In genomic region chr13:98743214-98743613, GRCm38 (mm10) we compare ENCODE assay signal across 32 mouse cellular contexts. TPM values are rescaled to one million over a fixed set of nuclear protein-coding genes. Genes with fewer than 3 reads are reported as not detected.
"Had no signal": no experiment of that assay in that cellular context is flagged by ENCODE, and none has a peak within 500 bp of the region (broad histone marks: within the 10 kb centered on the region; RNA-seq: fewer than 3 reads in every experiment).

No protein-coding gene starts in this region.

- H3K9me3 ChIP-seq: embryonic facial prominence, embryonic 10.5 days; embryonic facial prominence, embryonic 12.5 days; embryonic facial prominence, embryonic 13.5 days; embryonic facial prominence, embryonic 15.5 days; forebrain, embryonic 10.5 days; forebrain, embryonic 12.5 days; forebrain, embryonic 13.5 days; forebrain, embryonic 15.5 days had no signal

- H3K4me1 ChIP-seq: embryonic facial prominence, embryonic 10.5 days; embryonic facial prominence, embryonic 12.5 days; embryonic facial prominence, embryonic 13.5 days; embryonic facial prominence, embryonic 15.5 days; forebrain, embryonic 10.5 days; forebrain, embryonic 12.5 days; forebrain, embryonic 13.5 days; forebrain, embryonic 15.5 days had no signal

- H3K4me2 ChIP-seq: embryonic facial prominence, embryonic 12.5 days; embryonic facial prominence, embryonic 13.5 days; embryonic facial prominence, embryonic 15.5 days; forebrain, embryonic 12.5 days; forebrain, embryonic 13.5 days; forebrain, embryonic 15.5 days had no signal

- H3K4me3 ChIP-seq: embryonic facial prominence, embryonic 10.5 days; embryonic facial prominence, embryonic 12.5 days; embryonic facial prominence, embryonic 13.5 days; embryonic facial prominence, embryonic 15.5 days; erythroblast, embryonic 14.5 days; forebrain, embryonic 10.5 days; forebrain, embryonic 12.5 days; forebrain, embryonic 13.5 days; forebrain, embryonic 15.5 days; gastrocnemius, adult 2 months had no signal

- H3K9ac ChIP-seq: embryonic facial prominence, embryonic 12.5 days; embryonic facial prominence, embryonic 13.5 days; embryonic facial prominence, embryonic 15.5 days; forebrain, embryonic 12.5 days; forebrain, embryonic 13.5 days; forebrain, embryonic 15.5 days; forebrain, postnatal 0 days had no signal

- H3K27me3 ChIP-seq: embryonic facial prominence, embryonic 12.5 days; embryonic facial prominence, embryonic 13.5 days; embryonic facial prominence, embryonic 15.5 days; forebrain, embryonic 12.5 days; forebrain, embryonic 13.5 days; forebrain, embryonic 15.5 days had no signal

- DNase-seq: cerebellum, adult 18-20 months; cerebellum, adult 2 months; cerebellum, adult 8-10 months; cerebellum, adult 9-10 months; cerebellum, adult 9-11 months; cerebellum, postnatal 10 days; cerebellum, postnatal 14 days; cerebellum, postnatal 25 days; cerebellum, postnatal 36 days; embryo, embryonic 11 days; forebrain, postnatal 0 days; gastrocnemius, adult 2 months; gastrocnemius, postnatal 10 days; gastrocnemius, postnatal 14 days; gastrocnemius, postnatal 25 days; gastrocnemius, postnatal 36 days; heart, adult 18-20 months had no signal

- H3K27ac ChIP-seq: embryonic facial prominence, embryonic 10.5 days; embryonic facial prominence, embryonic 12.5 days; embryonic facial prominence, embryonic 13.5 days; embryonic facial prominence, embryonic 15.5 days; forebrain, embryonic 10.5 days; forebrain, embryonic 12.5 days; forebrain, embryonic 13.5 days; forebrain, embryonic 15.5 days; gastrocnemius, adult 2 months had no signal

- ATAC-seq: forebrain, embryonic 13.5 days; forebrain, embryonic 14.5 days; forebrain, embryonic 15.5 days; forebrain, embryonic 16.5 days; forebrain, postnatal 0 days had no signal

RNA-seq across cellular contexts. Expression of gene Tmem171, which starts 48.6 kb away (rescaled TPM):
- total RNA-seq: forebrain, postnatal 0 days; gastrocnemius, postnatal 4 days; granulocyte monocyte progenitor cell, adult 5-6 weeks had no signal
- polyA plus RNA-seq: cerebellum, adult 2 months; embryonic facial prominence, embryonic 10.5 days; embryonic facial prominence, embryonic 11.5 days; embryonic facial prominence, embryonic 12.5 days; erythroblast, embryonic 14.5 days; forebrain, embryonic 10.5 days; forebrain, embryonic 11.5 days; forebrain, embryonic 12.5 days; forebrain, embryonic 13.5 days; forebrain, embryonic 14.5 days; forebrain, embryonic 15.5 days; forebrain, embryonic 16.5 days; forebrain, postnatal 0 days had no signal
